Mouse (Mus musculus) E14TG2a.4 (cell line): ENCODE measurements around the gene Mtf1.

ENCODE experiments used
- CTCF ChIP-seq: conservative IDR thresholded peaks from 2 replicates; pipeline ENCODE4 v1.5.1; 2014; ENCODE audit warnings: low read length
- NANOG ChIP-seq: IDR thresholded peaks from 2 replicates; pipeline ENCODE4 v1.6.1; 2014; ENCODE audit warnings: borderline replicate concordance, low read length, mixed read lengths
- POU5F1 ChIP-seq: IDR thresholded peaks from 2 replicates; pipeline ENCODE4 v1.6.1; 2014; ENCODE audit warnings: low read length, borderline replicate concordance

GRCm38 (mm10) chr4:124755526-124755925 is 46.4 kb upstream of the Mtf1 start:
- TF ChIP-seq CTCF (no peak), POU5F1 (no peak), NANOG (no peak)
